Mouse (Mus musculus) E14TG2a.4 (cell line): ENCODE results near the gene Tec.
A peak's percentile ranks its signal among the peaks of the same experiment; 100 is the strongest.

Source experiments
- H3K27me3 ChIP-seq: 2 replicates; pipeline ENCODE4 v1.6.1; 2014; ENCODE audit warnings: low read length, control low read depth; ENCODE audit not compliant: insufficient read depth
- H3K36me3 ChIP-seq: 2 replicates; pipeline ENCODE4 v1.6.1; 2014; ENCODE audit warnings: low read length, control low read depth; ENCODE audit not compliant: insufficient read depth
- H3K4me1 ChIP-seq: replicated peaks from 2 replicates; pipeline ENCODE4 v1.6.1; 2014; ENCODE audit warnings: low read depth, low read length, control low read depth
- H3K4me3 ChIP-seq: replicated peaks from 2 replicates; pipeline ENCODE4 v1.5.1; 2014; ENCODE audit warnings: mild to moderate bottlenecking, low read length
- H3K9me3 ChIP-seq: 2 replicates; pipeline ENCODE4 v1.6.1; 2014; ENCODE audit warnings: low read length, control low read depth
- CTCF ChIP-seq: conservative IDR thresholded peaks from 2 replicates; pipeline ENCODE4 v1.5.1; 2014; ENCODE audit warnings: low read length
- NANOG ChIP-seq: IDR thresholded peaks from 2 replicates; pipeline ENCODE4 v1.6.1; 2014; ENCODE audit warnings: borderline replicate concordance, low read length, mixed read lengths
- POU5F1 ChIP-seq: IDR thresholded peaks from 2 replicates; pipeline ENCODE4 v1.6.1; 2014; ENCODE audit warnings: low read length, borderline replicate concordance

Gene Tec

DNA sequence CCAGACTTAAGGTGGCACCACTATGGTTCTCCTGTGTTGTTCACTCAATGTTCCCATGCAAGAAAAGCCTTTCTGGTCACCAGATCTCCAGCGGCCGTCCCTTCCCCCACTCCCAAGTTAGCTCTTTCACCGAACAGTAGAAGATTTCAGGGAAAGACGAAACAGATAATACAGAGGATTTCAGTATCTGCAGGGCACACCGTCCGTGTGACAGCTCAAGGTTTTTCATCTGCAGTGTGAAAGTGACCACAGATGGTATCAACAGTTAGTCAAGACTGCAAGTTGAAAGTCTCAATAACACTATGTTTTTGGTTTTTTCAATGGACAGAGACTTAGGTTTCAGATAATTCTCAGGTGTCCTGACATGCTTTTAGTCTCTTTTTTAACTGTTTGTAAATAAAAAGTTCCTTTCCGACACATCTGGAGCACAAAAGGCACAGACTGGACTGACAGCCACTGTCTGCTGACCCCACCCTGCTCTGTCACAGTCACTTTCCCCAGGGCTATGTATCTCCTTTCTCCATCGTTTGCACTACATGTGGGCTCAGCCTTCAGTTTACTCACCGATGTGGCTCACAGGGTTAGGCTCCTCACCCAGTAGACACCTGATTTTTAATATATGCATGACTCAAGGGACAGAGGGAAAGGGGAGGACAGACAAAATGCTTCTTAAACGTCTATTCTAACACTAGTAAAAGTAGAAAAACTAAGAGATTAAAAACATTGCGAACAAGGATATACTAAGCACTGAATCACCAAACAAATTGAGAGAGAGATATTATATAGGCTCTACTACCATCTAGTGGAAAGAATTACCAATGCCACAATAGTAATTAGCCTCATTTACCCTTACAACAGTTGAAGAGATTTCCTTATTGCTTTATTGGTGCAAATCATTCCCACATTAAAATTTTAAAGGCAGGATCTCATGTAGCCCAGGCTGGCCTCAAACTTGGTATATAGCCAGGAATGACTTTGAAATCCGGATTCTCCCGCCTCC is 109.1 kb downstream of the Tec start:
- H3K4me3 ChIP-seq, result no peak overlapping the region
- no peaks in the 10 kb centered on the region for H3K36me3 ChIP-seq
- H3K9me3 ChIP-seq, result no peaks in the 10 kb centered on the region
- H3K27me3 ChIP-seq, result 0 out of 2 replicates have a peak, but pooled peaks cover 4% of the 10 kb centered on the region
- TF ChIP-seq POU5F1 (no peak), CTCF (peak; percentile 29; the same call in 1 of the 2 replicates)
- 0 out of 2 replicates have a peak, but pooled peaks cover 2% of the 10 kb centered on the region for H3K4me1 ChIP-seq

DNA sequence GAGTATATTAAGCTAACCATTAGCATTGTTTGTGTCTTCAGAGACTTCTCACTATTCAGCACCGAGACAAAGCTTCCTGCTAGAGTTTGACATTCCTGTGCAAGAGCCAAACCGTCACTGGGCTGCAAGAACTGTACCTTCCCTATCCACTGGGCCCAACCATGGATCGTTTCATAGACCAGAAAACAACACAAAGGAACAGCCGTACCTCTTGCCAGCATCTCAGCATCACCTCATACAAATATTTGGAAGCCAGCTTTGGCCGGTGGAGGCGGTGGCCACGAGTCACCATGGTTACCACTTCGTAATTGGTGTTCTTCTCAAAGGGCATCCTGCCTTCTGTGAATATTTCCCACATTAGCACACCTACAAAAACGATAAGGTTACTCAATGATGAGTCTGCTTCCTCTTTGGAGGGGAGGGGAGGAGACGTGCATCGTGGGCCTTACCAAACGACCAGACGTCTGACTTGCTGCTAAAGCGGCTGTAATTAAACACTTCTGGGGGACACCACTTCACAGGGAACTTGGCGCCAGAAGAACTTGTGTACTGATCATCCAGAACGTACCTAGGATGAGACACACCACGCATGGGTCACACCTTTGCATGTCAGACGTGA is 111.0 kb downstream of the Tec start:
- no peaks in the 10 kb centered on the region for H3K4me1 ChIP-seq
- H3K27me3 ChIP-seq, result 0 out of 2 replicates have a peak, but pooled peaks cover 8% of the 10 kb centered on the region
- TF ChIP-seq CTCF (no peak), NANOG (no peak), POU5F1 (no peak)
- no peaks in the 10 kb centered on the region for H3K9me3 ChIP-seq
- H3K36me3 ChIP-seq, result no peaks in the 10 kb centered on the region
- no peak overlapping the region for H3K4me3 ChIP-seq

DNA sequence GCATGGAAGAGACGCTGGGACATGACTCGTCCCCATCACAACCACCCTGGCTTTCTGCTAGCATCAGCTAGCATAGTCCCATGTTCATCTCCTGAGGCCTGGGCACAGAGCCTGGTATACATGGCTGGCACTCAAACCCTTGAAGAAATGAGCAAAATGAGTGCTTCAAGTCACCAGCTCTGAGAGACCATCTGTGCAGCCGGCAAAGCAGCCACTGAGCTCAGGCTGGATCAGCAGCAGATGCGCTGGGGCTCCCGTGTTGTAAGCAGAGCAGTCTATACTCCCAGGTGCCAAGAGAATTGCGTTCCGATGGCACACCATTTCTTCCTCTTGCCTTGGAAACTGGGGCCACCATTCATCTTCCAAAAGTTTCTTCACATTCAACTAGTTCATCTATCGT is 112.3 kb downstream of the Tec start:
- Histone ChIP-seq H3K9me3 (no peaks in the 10 kb centered on the region), H3K27me3 (0 out of 2 replicates have a peak, but pooled peaks cover 8% of the 10 kb centered on the region), H3K4me1 (no peaks in the 10 kb centered on the region), H3K36me3 (no peaks in the 10 kb centered on the region), H3K4me3 (no peak overlapping the region)
- TF ChIP-seq NANOG (no peak), CTCF (no peak), POU5F1 (no peak)

DNA sequence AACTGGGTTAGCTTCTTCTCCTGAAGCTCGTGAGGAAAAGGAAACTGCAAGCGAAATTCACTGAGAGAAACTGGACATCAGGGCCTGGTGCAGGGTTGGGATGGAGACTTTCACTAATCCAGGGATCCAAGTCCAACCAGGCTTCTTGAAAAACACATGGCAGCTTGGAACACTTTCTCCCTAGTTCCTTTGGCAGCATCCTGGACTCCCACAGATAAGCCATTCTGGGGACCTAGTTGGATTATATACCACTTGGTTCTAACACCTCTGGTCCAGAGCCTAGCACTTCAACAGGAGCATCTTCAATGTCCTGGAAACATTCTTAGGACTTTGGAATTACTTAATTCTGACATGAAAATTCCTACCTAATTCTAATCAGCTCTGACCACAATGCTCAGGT is 113.2 kb downstream of the Tec start:
- 0 out of 2 replicates have a peak, but pooled peaks cover 8% of the 10 kb centered on the region for H3K27me3 ChIP-seq
- H3K9me3 ChIP-seq, result no peaks in the 10 kb centered on the region
- no peaks in the 10 kb centered on the region for H3K36me3 ChIP-seq
- H3K4me1 ChIP-seq, result no peaks in the 10 kb centered on the region
- H3K4me3 ChIP-seq, result no peak overlapping the region
- TF ChIP-seq NANOG, result no peak
- TF ChIP-seq CTCF, result no peak
- no peak for TF ChIP-seq POU5F1

DNA sequence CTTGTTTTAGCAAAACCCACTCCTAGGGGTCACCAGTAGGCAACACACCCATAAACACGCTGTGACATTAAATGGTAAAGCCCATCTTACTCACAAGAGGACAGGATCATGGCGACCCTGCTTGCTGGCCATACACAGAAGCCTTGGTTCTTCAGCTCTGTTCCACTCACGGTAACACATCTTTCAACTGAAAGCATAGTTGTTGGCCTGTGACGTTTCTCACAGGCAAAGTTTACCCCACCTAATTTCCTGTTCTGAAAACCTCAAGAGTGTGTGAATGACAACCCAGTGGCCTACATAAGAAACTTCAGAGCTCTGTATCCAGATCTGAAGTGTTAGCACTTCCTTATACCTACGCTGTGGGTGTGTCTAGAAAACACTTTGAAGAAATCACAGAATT is 115.7 kb downstream of the Tec start, which contains the start of gene Txk:
Gene Txk (minus strand): TSS at position 193 of the 400 bp plus-strand sequence.
- Histone ChIP-seq H3K9me3 (no peaks in the 10 kb centered on the region), H3K27me3 (0 out of 2 replicates have a peak, but pooled peaks cover 8% of the 10 kb centered on the region), H3K4me1 (0 out of 2 replicates have a peak, but pooled peaks cover 3% of the 10 kb centered on the region), H3K4me3 (no peak within 1 kb of the TSS), H3K36me3 (no peaks in the 10 kb centered on the region)
- no peak for TF ChIP-seq POU5F1
- TF ChIP-seq NANOG, result no peak

DNA sequence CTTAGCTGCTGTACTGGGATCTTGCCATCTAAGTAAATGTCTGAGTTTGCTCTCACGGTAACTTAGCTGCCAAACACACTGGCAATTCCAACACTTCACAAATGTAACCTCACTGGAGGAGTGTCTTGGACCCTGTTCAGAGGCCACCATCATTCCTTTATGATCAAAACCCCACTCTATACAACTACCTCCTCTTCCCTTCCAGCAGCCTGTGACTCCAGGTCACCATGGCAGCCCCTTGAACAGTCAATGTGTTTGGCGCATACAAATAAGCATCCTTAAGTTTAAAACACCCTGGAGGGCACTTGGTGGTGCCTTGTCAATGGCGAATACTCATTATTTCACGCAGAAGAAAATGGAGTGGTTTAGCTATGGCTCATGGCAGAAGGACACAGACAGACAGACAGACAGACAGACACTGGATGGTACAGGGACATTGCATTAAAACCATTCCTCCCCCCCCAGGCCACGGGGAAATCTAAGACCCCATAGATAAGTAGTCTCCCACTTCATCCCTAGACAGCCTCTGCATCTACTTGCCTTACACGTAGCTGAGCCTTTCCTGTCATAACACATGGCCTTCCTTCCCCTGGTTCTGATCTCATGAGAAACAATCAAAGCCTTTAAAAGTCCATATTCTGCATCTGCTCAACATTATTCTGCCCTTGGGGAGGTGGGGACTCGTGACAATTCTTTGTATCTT is 117.1 kb downstream of the Tec start:
- TF ChIP-seq NANOG (no peak), POU5F1 (no peak), CTCF (no peak)
- Histone ChIP-seq H3K4me1 (0 out of 2 replicates have a peak, but pooled peaks cover 3% of the 10 kb centered on the region), H3K27me3 (0 out of 2 replicates have a peak, but pooled peaks cover 8% of the 10 kb centered on the region), H3K4me3 (no peak overlapping the region), H3K36me3 (no peaks in the 10 kb centered on the region), H3K9me3 (no peaks in the 10 kb centered on the region)

DNA sequence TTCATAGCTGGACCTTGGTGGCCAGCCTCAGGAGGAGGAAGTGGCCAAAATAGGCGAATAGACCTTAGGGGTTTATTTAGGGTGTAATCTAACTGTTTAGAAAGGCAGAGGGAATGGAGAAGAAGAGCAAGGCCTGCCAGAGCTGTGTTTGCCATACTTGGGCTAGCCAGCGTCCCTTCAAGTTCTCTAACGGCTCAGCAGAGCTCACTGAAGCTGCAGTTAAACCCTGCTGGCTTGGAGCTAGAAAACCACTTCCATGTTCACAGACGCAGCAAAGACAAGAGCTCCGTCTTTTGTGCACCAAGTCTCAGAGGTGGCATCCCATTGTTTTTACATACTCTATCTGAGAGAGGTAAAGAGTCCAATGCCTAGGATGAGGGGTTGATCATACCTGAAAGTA is 118.1 kb downstream of the Tec start:
- Histone ChIP-seq H3K4me1 (0 out of 2 replicates have a peak, but pooled peaks cover 3% of the 10 kb centered on the region), H3K27me3 (0 out of 2 replicates have a peak, but pooled peaks cover 4% of the 10 kb centered on the region), H3K9me3 (no peaks in the 10 kb centered on the region), H3K4me3 (no peak overlapping the region), H3K36me3 (no peaks in the 10 kb centered on the region)
- TF ChIP-seq POU5F1 (no peak), NANOG (no peak)

DNA sequence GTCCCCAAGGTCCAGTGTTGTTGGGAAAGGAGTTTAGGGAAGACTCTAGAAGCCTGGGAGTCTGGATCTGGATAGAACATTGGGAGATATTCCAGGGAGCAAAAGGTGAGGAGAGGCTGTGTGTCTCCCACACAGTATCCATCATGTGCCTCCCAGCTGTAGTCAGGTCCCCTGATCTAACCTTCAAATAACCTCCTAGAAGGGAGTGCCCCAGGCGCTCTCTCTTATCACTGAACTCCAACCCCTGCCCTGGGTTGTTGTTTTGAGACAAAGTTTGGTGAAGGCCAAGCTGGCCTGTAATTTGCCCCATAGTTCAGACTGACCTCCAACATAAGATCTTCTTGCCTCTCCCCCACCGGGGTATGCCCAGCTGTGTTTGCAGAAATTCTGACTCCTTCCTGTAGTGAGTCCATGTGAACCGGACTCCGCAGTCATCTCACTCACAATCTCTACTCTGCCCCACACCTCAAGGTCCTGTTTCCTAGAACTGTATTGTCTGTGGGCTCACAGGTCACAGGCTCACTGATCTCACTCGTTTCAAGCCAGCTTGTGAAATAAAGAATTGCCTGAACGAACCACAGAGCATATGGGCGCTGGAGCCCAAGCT is 119.5 kb downstream of the Tec start:
- TF ChIP-seq NANOG (no peak), CTCF (no peak), POU5F1 (no peak)
- Histone ChIP-seq H3K27me3 (0 out of 2 replicates have a peak, but pooled peaks cover 3% of the 10 kb centered on the region), H3K36me3 (no peaks in the 10 kb centered on the region), H3K4me3 (no peak overlapping the region), H3K9me3 (no peaks in the 10 kb centered on the region), H3K4me1 (0 out of 2 replicates have a peak, but pooled peaks cover 3% of the 10 kb centered on the region)
